Mouse (Mus musculus): ENCODE measurements around the gene Klhdc8b. TPM values are rescaled to one million over a fixed set of nuclear protein-coding genes. Genes with fewer than 3 reads are reported as not detected.

Gene Klhdc8b
- polyA plus RNA-seq, 1 experiment from 2014 or later: 47.9 TPM

DNA sequence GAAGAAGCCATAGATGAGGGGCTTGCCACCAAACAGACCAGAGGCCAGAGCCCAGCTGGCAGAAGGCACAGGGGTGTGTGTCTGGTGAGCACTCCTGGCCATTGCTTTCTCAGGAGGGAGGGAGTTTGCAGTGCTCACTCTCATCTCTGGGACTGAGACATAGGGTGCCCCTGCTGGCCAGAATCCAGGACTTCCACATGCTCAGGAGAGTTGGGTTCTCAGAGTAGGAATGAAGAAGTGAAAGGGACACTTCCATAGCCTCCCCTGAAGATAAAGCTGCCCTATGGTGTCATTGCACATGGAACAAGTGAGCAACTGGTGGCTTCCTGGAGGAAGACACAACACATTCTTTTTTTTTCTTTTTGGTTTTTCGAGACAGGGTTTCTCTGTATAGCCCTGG is 13.1 kb upstream of the Klhdc8b start:
- Histone ChIP-seq H3K4me3 (ENCODE audit: low read depth, low read length) (no peak overlapping the region), H3K27ac (ENCODE audit: low read depth, low read length) (no peak overlapping the region), H3K36me3 (ENCODE audit: control insufficient read depth, insufficient read depth, low read length) (no peaks in the 10 kb centered on the region), H3K9ac (ENCODE audit: low read length) (no peak overlapping the region), H3K4me2 (ENCODE audit: low read length) (no peak overlapping the region), H3K4me1 (ENCODE audit: control insufficient read depth, insufficient read depth, low read length) (peaks cover 6% of the 10 kb centered on the region), H3K9me3 (replicated peaks; ENCODE audit: control insufficient read depth, low read length) (no peaks in the 10 kb centered on the region), H3K27me3 (replicated peaks; ENCODE audit: control insufficient read depth, insufficient read depth, low read length) (no peaks in the 10 kb centered on the region)
- no peak for DNase-seq (ENCODE audit: low spot score)
- 70% methylated on average over 1 of the region's 1 CpGs for WGBS
- ATAC-seq: no peak

DNA sequence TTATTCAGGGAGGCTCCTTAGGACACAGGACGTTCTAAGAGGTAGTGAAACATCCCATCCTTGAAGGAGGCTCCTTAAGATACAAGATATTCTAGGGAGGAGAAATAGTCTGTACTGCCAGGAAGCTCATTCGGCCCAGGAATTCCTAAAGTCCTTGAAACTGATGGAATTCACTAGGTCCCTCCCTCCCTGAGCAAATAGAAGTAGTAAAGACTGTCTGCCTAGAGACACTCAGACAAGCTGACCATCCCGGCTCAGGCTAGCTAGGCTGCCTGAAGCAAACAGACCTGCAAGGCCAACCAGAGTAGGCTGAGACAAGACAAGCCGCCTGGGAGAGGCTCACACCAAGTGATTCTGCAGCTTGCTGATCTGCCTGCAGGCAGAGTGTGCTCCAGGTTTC is 8.5 kb upstream of the Klhdc8b start:
- no peaks in the 10 kb centered on the region for H3K9me3 ChIP-seq (replicated peaks; ENCODE audit: control insufficient read depth, low read length)
- H3K4me1 ChIP-seq (ENCODE audit: control insufficient read depth, insufficient read depth, low read length): no peaks in the 10 kb centered on the region
- peaks cover 17% of the 10 kb centered on the region for H3K36me3 ChIP-seq (ENCODE audit: control insufficient read depth, insufficient read depth, low read length)
- H3K27ac ChIP-seq (ENCODE audit: low read depth, low read length): no peak overlapping the region
- ATAC-seq (no peak), DNase-seq (ENCODE audit: low spot score) (no peak)
- 79% methylated on average over 4 of the region's 4 CpGs for WGBS
- no peak overlapping the region for H3K9ac ChIP-seq (ENCODE audit: low read length)
- H3K27me3 ChIP-seq (replicated peaks; ENCODE audit: control insufficient read depth, insufficient read depth, low read length): no peaks in the 10 kb centered on the region
- no peak overlapping the region for H3K4me3 ChIP-seq (ENCODE audit: low read depth, low read length)
- no peak overlapping the region for H3K4me2 ChIP-seq (ENCODE audit: low read length)

DNA sequence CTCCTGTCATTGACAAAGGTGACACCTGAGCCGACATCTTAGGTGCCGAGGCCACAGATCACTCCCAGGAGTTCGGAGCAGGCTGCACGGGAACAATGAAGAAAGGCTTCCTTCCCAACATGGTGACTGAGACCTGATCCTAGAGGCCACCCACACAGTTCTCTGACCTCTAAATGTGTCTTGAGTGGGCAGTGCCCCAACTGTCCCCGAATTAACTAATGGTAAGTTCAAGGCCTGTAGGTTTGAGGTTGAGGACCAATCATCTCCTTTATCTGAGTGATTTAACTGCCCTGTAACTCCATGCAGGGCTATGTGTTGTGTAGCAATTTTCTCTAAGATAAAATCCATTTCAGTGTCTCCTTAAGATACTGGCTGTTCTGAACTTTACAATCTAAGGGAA is 8.0 kb upstream of the Klhdc8b start:
- DNase-seq (ENCODE audit: low spot score): no peak
- Histone ChIP-seq H3K27me3 (replicated peaks; ENCODE audit: control insufficient read depth, insufficient read depth, low read length) (no peaks in the 10 kb centered on the region), H3K4me3 (ENCODE audit: low read depth, low read length) (no peak overlapping the region), H3K4me2 (ENCODE audit: low read length) (no peak overlapping the region), H3K36me3 (ENCODE audit: control insufficient read depth, insufficient read depth, low read length) (peaks cover 20% of the 10 kb centered on the region), H3K9ac (ENCODE audit: low read length) (no peak overlapping the region), H3K9me3 (replicated peaks; ENCODE audit: control insufficient read depth, low read length) (no peaks in the 10 kb centered on the region), H3K4me1 (ENCODE audit: control insufficient read depth, insufficient read depth, low read length) (no peaks in the 10 kb centered on the region), H3K27ac (ENCODE audit: low read depth, low read length) (no peak overlapping the region)
- no peak for ATAC-seq
- 88% methylated on average over 5 of the region's 5 CpGs for WGBS

DNA sequence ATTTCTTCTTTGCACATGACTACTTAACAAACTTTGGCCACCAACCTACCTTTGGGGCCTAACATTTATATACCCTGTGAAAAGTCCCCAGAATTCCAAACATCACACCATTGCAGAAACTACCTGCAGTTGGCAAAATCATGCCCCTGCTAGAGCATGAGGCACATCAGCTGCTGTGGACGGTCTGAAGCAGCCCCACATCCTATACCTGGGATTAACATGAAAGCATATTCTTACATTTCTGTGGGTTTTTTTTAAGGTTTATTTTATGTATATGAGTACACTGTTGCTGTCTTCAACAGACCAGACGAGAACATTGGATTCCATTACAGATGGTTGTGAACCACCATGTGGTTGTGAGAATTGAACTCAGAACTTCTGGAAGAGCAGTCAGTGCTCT is 4.8 kb upstream of the Klhdc8b start:
- Histone ChIP-seq H3K27me3 (replicated peaks; ENCODE audit: control insufficient read depth, insufficient read depth, low read length) (no peaks in the 10 kb centered on the region), H3K4me2 (ENCODE audit: low read length) (no peak overlapping the region), H3K4me1 (ENCODE audit: control insufficient read depth, insufficient read depth, low read length) (peaks cover 10% of the 10 kb centered on the region), H3K36me3 (ENCODE audit: control insufficient read depth, insufficient read depth, low read length) (peaks cover 37% of the 10 kb centered on the region), H3K9ac (ENCODE audit: low read length) (no peak overlapping the region), H3K27ac (ENCODE audit: low read depth, low read length) (no peak overlapping the region), H3K4me3 (ENCODE audit: low read depth, low read length) (no peak overlapping the region), H3K9me3 (replicated peaks; ENCODE audit: control insufficient read depth, low read length) (no peaks in the 10 kb centered on the region)
- 92% methylated on average over 2 of the region's 2 CpGs for WGBS
- no peak for ATAC-seq
- no peak for DNase-seq (ENCODE audit: low spot score)

DNA sequence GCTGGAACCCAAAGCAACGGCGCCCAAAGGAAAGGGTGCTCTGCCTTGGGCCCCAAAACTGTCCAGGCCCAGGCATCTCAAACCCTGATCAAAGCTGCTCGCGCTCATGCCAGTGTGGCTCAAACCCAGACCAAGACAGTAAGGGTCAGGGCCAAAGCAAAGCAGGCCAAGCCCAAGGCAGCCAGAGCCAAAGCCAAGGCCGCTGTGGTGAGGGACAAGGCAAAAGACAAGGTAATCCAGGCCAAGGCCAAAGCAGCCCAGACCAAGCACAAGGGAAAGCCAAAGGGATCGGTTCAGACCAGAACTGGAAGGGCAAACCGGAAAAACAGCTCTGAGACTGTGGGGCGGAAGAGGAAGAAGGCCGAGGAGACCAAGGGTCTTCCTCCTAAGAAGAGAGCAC is 2.3 kb upstream of the Klhdc8b start:
- H3K36me3 ChIP-seq (ENCODE audit: control insufficient read depth, insufficient read depth, low read length): peaks cover 37% of the 10 kb centered on the region
- no peak overlapping the region for H3K4me2 ChIP-seq (ENCODE audit: low read length)
- 95% methylated on average over 9 of the region's 9 CpGs for WGBS
- no peak overlapping the region for H3K4me3 ChIP-seq (ENCODE audit: low read depth, low read length)
- ATAC-seq: no peak
- no peak overlapping the region for H3K9ac ChIP-seq (ENCODE audit: low read length)
- H3K9me3 ChIP-seq (replicated peaks; ENCODE audit: control insufficient read depth, low read length): no peaks in the 10 kb centered on the region
- peaks cover 11% of the 10 kb centered on the region for H3K4me1 ChIP-seq (ENCODE audit: control insufficient read depth, insufficient read depth, low read length)
- no peak for DNase-seq (ENCODE audit: low spot score)
- H3K27ac ChIP-seq (ENCODE audit: low read depth, low read length): no peak overlapping the region
- no peaks in the 10 kb centered on the region for H3K27me3 ChIP-seq (replicated peaks; ENCODE audit: control insufficient read depth, insufficient read depth, low read length)

DNA sequence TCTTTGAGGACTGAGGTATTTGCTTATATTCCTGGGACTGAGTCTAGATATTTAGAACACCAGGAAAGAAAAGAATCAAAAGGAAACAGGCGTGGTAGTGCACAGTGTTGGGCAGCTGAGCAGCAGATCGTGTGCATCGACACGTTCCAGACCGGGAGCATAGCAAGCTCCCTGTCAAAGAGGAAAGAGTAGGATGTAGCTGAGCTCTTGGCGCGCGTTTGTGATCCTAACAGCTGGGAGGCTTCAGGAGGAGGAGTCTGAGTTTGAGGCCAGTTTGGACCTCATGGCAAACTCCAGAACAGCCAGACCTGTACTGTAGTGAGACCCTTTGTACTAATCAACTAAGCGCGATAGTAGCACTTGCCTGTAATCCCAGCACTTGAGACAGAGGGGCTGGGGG is 811 bp upstream of the Klhdc8b start:
- no peak overlapping the region for H3K9ac ChIP-seq (ENCODE audit: low read length)
- no peak for ATAC-seq
- peaks cover 11% of the 10 kb centered on the region for H3K4me1 ChIP-seq (ENCODE audit: control insufficient read depth, insufficient read depth, low read length)
- no peak for DNase-seq (ENCODE audit: low spot score)
- H3K36me3 ChIP-seq (ENCODE audit: control insufficient read depth, insufficient read depth, low read length): peaks cover 37% of the 10 kb centered on the region
- no peaks in the 10 kb centered on the region for H3K27me3 ChIP-seq (replicated peaks; ENCODE audit: control insufficient read depth, insufficient read depth, low read length)
- H3K9me3 ChIP-seq (replicated peaks; ENCODE audit: control insufficient read depth, low read length): no peaks in the 10 kb centered on the region
- H3K27ac ChIP-seq (ENCODE audit: low read depth, low read length): no peak overlapping the region
- H3K4me3 ChIP-seq (ENCODE audit: low read depth, low read length): no peak overlapping the region
- WGBS: 94% methylated on average over 10 of the region's 10 CpGs
- no peak overlapping the region for H3K4me2 ChIP-seq (ENCODE audit: low read length)

DNA sequence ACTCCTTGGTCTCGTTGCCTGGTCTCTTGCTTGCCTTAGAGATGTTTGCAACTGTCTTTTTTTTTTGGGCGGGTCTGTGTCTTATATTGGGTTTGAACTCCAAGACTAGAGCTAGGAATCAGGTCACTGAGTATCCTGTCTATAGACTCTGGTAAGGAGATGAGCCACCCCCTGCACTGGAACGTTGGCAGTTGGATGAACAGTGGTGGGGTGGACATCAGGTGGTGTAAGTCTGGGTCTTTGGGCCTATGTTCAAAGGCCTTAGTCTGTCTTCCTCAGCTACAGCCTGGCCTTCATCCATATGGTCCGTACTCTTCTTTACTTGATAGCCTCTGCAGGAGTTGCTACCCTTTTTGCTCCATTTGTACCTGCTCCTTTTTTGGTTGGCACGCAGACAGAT is 294 bp upstream of the Klhdc8b start:
- peaks cover 11% of the 10 kb centered on the region for H3K4me1 ChIP-seq (ENCODE audit: control insufficient read depth, insufficient read depth, low read length)
- H3K4me2 ChIP-seq (ENCODE audit: low read length): peak overlapping the region; percentile 86
- H3K27ac ChIP-seq (ENCODE audit: low read depth, low read length): no peak overlapping the region
- H3K9ac ChIP-seq (ENCODE audit: low read length): peak overlapping the region; percentile 77; the same call in 1 of the 2 replicates
- no peak for ATAC-seq
- H3K4me3 ChIP-seq (ENCODE audit: low read depth, low read length): peak overlapping the region; percentile 86
- DNase-seq (ENCODE audit: low spot score): no peak
- H3K9me3 ChIP-seq (replicated peaks; ENCODE audit: control insufficient read depth, low read length): no peaks in the 10 kb centered on the region
- 87% methylated on average over 5 of the region's 5 CpGs for WGBS
- H3K27me3 ChIP-seq (replicated peaks; ENCODE audit: control insufficient read depth, insufficient read depth, low read length): no peaks in the 10 kb centered on the region
- H3K36me3 ChIP-seq (ENCODE audit: control insufficient read depth, insufficient read depth, low read length): peaks cover 37% of the 10 kb centered on the region

DNA sequence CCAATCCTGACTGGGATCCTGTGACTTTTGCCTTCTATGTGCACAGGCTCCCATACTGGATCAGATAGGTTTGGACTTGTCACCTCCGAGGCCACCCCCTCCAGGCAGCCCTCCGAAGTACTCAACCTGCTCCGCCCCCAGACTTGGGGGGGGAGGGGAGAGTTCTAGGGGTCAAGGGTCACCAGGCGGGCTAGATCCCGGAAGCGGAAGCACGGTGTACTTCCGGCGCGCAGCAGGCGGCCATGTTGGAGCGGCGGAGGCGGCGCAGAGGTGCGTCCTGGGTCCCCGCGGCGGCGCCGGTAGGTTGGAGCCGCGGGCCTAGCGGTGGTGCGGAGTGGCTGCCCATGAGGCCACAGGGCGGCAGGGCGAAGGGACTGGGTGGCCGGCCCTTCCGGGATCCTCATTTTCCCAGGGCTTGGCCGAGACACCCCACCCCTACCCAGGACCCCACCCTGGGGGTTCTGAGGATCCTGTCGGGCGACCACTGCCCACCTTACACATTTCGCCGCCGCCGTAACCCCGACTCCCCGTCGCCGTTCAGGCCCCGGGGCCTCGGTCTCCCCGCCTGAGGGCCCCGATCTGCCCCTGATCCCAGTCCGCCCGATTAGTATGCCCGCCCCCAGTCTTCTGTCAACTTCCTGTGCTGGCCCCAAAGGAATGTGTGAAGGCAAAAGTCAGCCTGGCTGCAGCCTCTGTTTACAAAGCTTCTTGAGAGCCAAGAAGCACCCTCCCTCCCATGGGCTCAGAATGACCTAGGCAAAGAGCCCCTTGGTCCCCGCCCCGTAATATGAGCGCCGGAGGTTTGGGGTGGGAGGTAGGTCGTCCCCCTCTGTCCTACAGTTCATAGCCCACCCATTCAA is 832 bp downstream of the Klhdc8b start, which contains the start of gene Ccdc71:
TSS of gene Ccdc71 (plus strand) at position 209 of the 860 bp plus-strand sequence.
- 1% methylated on average over 51 of the region's 52 CpGs for WGBS
- peak within 1 kb of the TSS; percentile 86 for H3K4me3 ChIP-seq (ENCODE audit: low read depth, low read length)
- H3K27ac ChIP-seq (ENCODE audit: low read depth, low read length): peak within 1 kb of the TSS; percentile 58; the same call in 1 of the 2 replicates
- H3K4me1 ChIP-seq (ENCODE audit: control insufficient read depth, insufficient read depth, low read length): peaks cover 11% of the 10 kb centered on the region
- ATAC-seq (peak; percentile 89), DNase-seq (ENCODE audit: low spot score) (peak; percentile 90)
- H3K27me3 ChIP-seq (replicated peaks; ENCODE audit: control insufficient read depth, insufficient read depth, low read length): no peaks in the 10 kb centered on the region
- peaks cover 27% of the 10 kb centered on the region for H3K36me3 ChIP-seq (ENCODE audit: control insufficient read depth, insufficient read depth, low read length)
- peak within 1 kb of the TSS; percentile 86 for H3K4me2 ChIP-seq (ENCODE audit: low read length)
- no peaks in the 10 kb centered on the region for H3K9me3 ChIP-seq (replicated peaks; ENCODE audit: control insufficient read depth, low read length)
- H3K9ac ChIP-seq (ENCODE audit: low read length): peak within 1 kb of the TSS; percentile 77

DNA sequence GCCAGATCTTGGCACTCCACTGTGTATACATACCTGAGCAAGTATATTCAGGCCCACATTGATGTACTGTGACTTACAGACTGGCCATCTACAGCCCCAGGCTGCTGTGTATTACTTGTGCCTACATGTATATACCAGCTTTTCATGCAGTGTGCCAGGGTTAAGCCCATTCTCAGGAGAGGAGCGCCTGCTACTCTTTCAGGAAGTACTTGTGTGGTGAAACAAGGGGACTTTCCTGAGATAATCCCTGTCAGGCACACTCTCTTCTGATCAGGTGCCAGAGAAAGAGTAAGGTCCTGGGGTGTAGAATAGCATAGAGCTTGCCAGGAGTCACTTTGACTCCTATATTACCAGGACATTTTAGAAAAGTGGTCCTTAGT is 1.5 kb downstream of the Klhdc8b start:
- Histone ChIP-seq H3K27ac (ENCODE audit: low read depth, low read length) (0 out of 2 replicates have a peak overlapping the region, but pooled peaks have one; percentile 58), H3K4me3 (ENCODE audit: low read depth, low read length) (peak overlapping the region; percentile 86), H3K9me3 (replicated peaks; ENCODE audit: control insufficient read depth, low read length) (no peaks in the 10 kb centered on the region), H3K4me1 (ENCODE audit: control insufficient read depth, insufficient read depth, low read length) (peaks cover 11% of the 10 kb centered on the region), H3K27me3 (replicated peaks; ENCODE audit: control insufficient read depth, insufficient read depth, low read length) (no peaks in the 10 kb centered on the region), H3K4me2 (ENCODE audit: low read length) (peak overlapping the region; percentile 86), H3K9ac (ENCODE audit: low read length) (no peak overlapping the region), H3K36me3 (ENCODE audit: control insufficient read depth, insufficient read depth, low read length) (peaks cover 21% of the 10 kb centered on the region)
- 90% methylated on average over 1 of the region's 1 CpGs for WGBS
- ATAC-seq (peak; percentile 18; the same call in 1 of the 2 replicates), DNase-seq (ENCODE audit: low spot score) (no peak)
